Mouse (Mus musculus) CH12.LX (cell line): ENCODE data around the gene Olfr1342. TPM values are rescaled to one million over a fixed set of nuclear protein-coding genes. Genes with fewer than 3 reads are reported as not detected.
A peak's percentile ranks its signal among the peaks of the same experiment; 100 is the strongest.

Experiments used
- DNase-seq: peaks from one replicate; pipeline ENCODE4 v3.0.0-alpha.2; 2013; ENCODE audit errors: extremely low read depth
- H3K27ac ChIP-seq: 2 replicates; pipeline ENCODE4 v1.5.1; 2012; ENCODE audit warnings: low read depth, mild to moderate bottlenecking, control low read depth, moderate library complexity; ENCODE audit not compliant: insufficient read depth
- H3K27me3 ChIP-seq: replicated peaks from 2 replicates; pipeline ENCODE3; 2012; ENCODE audit warnings: inconsistent platforms
- H3K36me3 ChIP-seq, 2 experiments: replicated peaks in 1 of 2; 2 replicates each; pipeline versions ENCODE3 to v1.6.1; 2012; ENCODE audit warnings: inconsistent platforms in 1 of 2, low read length in 1 of 2, mild to moderate bottlenecking in 1 of 2, mixed read lengths in 1 of 2, moderate library complexity in 1 of 2; ENCODE audit not compliant: control insufficient read depth in 1 of 2, insufficient read depth in 1 of 2
- H3K4me1 ChIP-seq, 2 experiments: 2 replicates each; pipeline ENCODE4 v1.6.1; 2012; ENCODE audit warnings: inconsistent platforms in 1 of 2, moderate library complexity in 1 of 2; ENCODE audit not compliant: insufficient read depth in 2 of 2, control insufficient read depth in 1 of 2
- H3K4me2 ChIP-seq: 2 replicates; pipeline ENCODE4 v1.6.1; 2012; ENCODE audit warnings: low read depth, mild to moderate bottlenecking, control low read depth; ENCODE audit not compliant: poor library complexity, insufficient read depth, severe bottlenecking
- H3K4me3 ChIP-seq, 3 experiments: fragments of 150-350 bp in 1 of 3; sonication (generic) in 1 of 3; replicated peaks in 1 of 3; 2 replicates each; pipeline versions ENCODE3 to v1.5.1; 2011 to 2012; ENCODE audit warnings: low read depth in 2 of 3, low read length in 2 of 3, mild to moderate bottlenecking in 2 of 3, moderate library complexity in 2 of 3, control low read depth in 1 of 3, improper control_type of control experiment in 1 of 3, inconsistent platforms in 1 of 3, mixed read lengths in 1 of 3; ENCODE audit not compliant: poor library complexity in 1 of 3
- H3K79me2 ChIP-seq: replicated peaks from 2 replicates; pipeline ENCODE4 v1.6.1; 2012; ENCODE audit warnings: mild to moderate bottlenecking, moderate library complexity; ENCODE audit not compliant: control insufficient read depth, poor library complexity, insufficient read depth, severe bottlenecking; ENCODE audit errors: extremely low read depth
- H3K9ac ChIP-seq: 2 replicates; pipeline ENCODE4 v1.6.1; 2012; ENCODE audit warnings: low read depth, mild to moderate bottlenecking, control low read depth, moderate library complexity; ENCODE audit not compliant: insufficient read depth
- H3K9me3 ChIP-seq: replicated peaks from 2 replicates; pipeline ENCODE3; 2012; ENCODE audit warnings: low read length, inconsistent platforms, mixed read lengths
- CHD1 ChIP-seq: IDR thresholded peaks from 2 replicates; pipeline ENCODE4 v1.6.1; 2012; ENCODE audit warnings: low read depth, low read length, improper control_type of control experiment, inconsistent platforms
- CTCF ChIP-seq, 2 experiments: IDR thresholded peaks in 1 of 2; conservative IDR thresholded peaks in 1 of 2; 2 replicates each; pipeline ENCODE4 v1.5.1; 2011 to 2012; ENCODE audit warnings: low read depth in 2 of 2, low read length in 2 of 2, improper control_type of control experiment in 1 of 2, inconsistent platforms in 1 of 2, mild to moderate bottlenecking in 1 of 2, moderate library complexity in 1 of 2
- E2F4 ChIP-seq: IDR thresholded peaks from 2 replicates; pipeline ENCODE4 v1.6.1; 2011; ENCODE audit warnings: low read depth, low read length, improper control_type of control experiment; ENCODE audit not compliant: insufficient replicate concordance
- EP300 ChIP-seq: IDR thresholded peaks from 2 replicates; pipeline ENCODE4 v1.6.1; 2011; ENCODE audit warnings: low read length, improper control_type of control experiment
- ETS1 ChIP-seq: conservative IDR thresholded peaks from 2 replicates; pipeline ENCODE4 v1.6.1; 2012; ENCODE audit warnings: low read depth, mild to moderate bottlenecking, inconsistent platforms, low read length, improper control_type of control experiment, moderate library complexity
- GABPA ChIP-seq: IDR thresholded peaks from 2 replicates; pipeline ENCODE4 v1.6.1; 2012; ENCODE audit warnings: low read depth, low read length, improper control_type of control experiment, inconsistent platforms; ENCODE audit not compliant: insufficient replicate concordance
- MAX ChIP-seq: IDR thresholded peaks from 2 replicates; pipeline ENCODE4 v1.6.1; 2011; ENCODE audit warnings: low read length, improper control_type of control experiment
- MEF2A ChIP-seq: IDR thresholded peaks from 2 replicates; pipeline ENCODE4 v1.6.1; 2014; ENCODE audit warnings: low read depth, mild to moderate bottlenecking, inconsistent platforms, low read length, improper control_type of control experiment, borderline replicate concordance
- MXI1 ChIP-seq: IDR thresholded peaks from 2 replicates; pipeline ENCODE4 v1.6.1; 2011; ENCODE audit warnings: mild to moderate bottlenecking, low read depth, low read length, improper control_type of control experiment
- MYC ChIP-seq: IDR thresholded peaks from 2 replicates; pipeline ENCODE4 v1.6.1; 2011; ENCODE audit warnings: low read depth, mild to moderate bottlenecking, improper control_type of control experiment, low read length
- PAX5 ChIP-seq: IDR thresholded peaks from 2 replicates; pipeline ENCODE4 v1.6.1; 2012; ENCODE audit warnings: low read length, inconsistent platforms, mixed read lengths
- RCOR1 ChIP-seq: conservative IDR thresholded peaks from 2 replicates; pipeline ENCODE4 v1.6.1; 2012; ENCODE audit warnings: low read depth, mild to moderate bottlenecking, inconsistent platforms, low read length, improper control_type of control experiment
- SMC3 ChIP-seq: IDR thresholded peaks from 2 replicates; pipeline ENCODE4 v1.6.1; 2011; ENCODE audit warnings: low read depth, low read length, improper control_type of control experiment
- USF1 ChIP-seq: IDR thresholded peaks from 2 replicates; pipeline ENCODE4 v1.6.1; 2014; ENCODE audit warnings: low read depth, mild to moderate bottlenecking, inconsistent platforms, low read length, improper control_type of control experiment
- ZNF384 ChIP-seq: IDR thresholded peaks from 2 replicates; pipeline ENCODE4 v1.6.1; 2012; ENCODE audit warnings: low read depth, low read length, improper control_type of control experiment, inconsistent platforms
- dilution Hi-C: fragments of 300-500 bp; cut with MboI; formaldehyde crosslinking; loops from 2 replicates; pipeline ENCODE4 v1.14.3; 2020; ENCODE audit warnings: low sequenced_read_pairs; ENCODE audit not compliant: extremely low pct_unique_long_range_greater_than_20kb, extremely low pct_ligation_motif_present
- in situ Hi-C: fragments of 300-500 bp; cut with MboI; formaldehyde crosslinking; loops from 3 replicates; pipeline ENCODE4 v1.14.3; 2019; ENCODE audit warnings: low sequenced_read_pairs, low pct_ligation_motif_present, low pct_unique_long_range_greater_than_20kb, mixed read lengths
- polyA plus RNA-seq: library from polyadenylated mRNA; unstranded; fragments of >175 nt; gene quantifications from 2 replicates; pipeline ENCODE4 v1.2.1, GENCODE M21; 2012; ENCODE audit warnings: low read depth; ENCODE audit not compliant: insufficient read length
- total RNA-seq, 2 experiments: library from RNA; depleted of rRNA; stranded (reverse); fragments of 300-350 nt in 1 of 2; fragments of >200 nt in 1 of 2; gene quantifications; 2 replicates each; pipeline ENCODE4 v1.2.3; 2012 to 2014

Gene Olfr1342
- total RNA-seq (2012; rRNA removed): not detected in 2 replicates
- not detected in 2 replicates for total RNA-seq (2014; rRNA removed)
- not detected in 2 replicates for polyA plus RNA-seq

GRCm38 (mm10) chr4:118692412-118692973 lies at the start of gene Olfr1342:
Gene Olfr1342, minus strand, starts transcription at chr4:118692756.
- peaks cover 2% of the 10 kb centered on the region for H3K9me3 ChIP-seq
- H3K27ac ChIP-seq: no peak within 1 kb of the TSS
- no peaks in the 10 kb centered on the region for H3K36me3 ChIP-seq
- in situ Hi-C loops: no loop called here
- H3K79me2 ChIP-seq: no peaks in the 10 kb centered on the region
- peaks cover 85% of the 10 kb centered on the region for H3K27me3 ChIP-seq
- no peaks in the 10 kb centered on the region for H3K4me1 ChIP-seq
- no peak within 1 kb of the TSS for H3K9ac ChIP-seq
- no peak for TF ChIP-seq ETS1
- no peak for TF ChIP-seq USF1
- no peak for TF ChIP-seq RCOR1
- no peak for TF ChIP-seq MYC
- no peak for TF ChIP-seq PAX5
- no peak for TF ChIP-seq MEF2A
- TF ChIP-seq E2F4: no peak
- TF ChIP-seq CTCF (conservative IDR thresholded peaks at IDR 0.05 in 1 of 2, IDR thresholded peaks at IDR 0.05 in 1 of 2; ENCODE audit: low read depth in 2 of 2, low read length in 2 of 2): no peak
- TF ChIP-seq CHD1: no peak
- no peak for TF ChIP-seq MAX
- no peak for TF ChIP-seq GABPA
- DNase-seq: no peak
- H3K4me3 ChIP-seq: no peak within 1 kb of the TSS
- dilution Hi-C loops: no loop called here
- 0 out of 2 replicates have a peak within 1 kb of the TSS, but pooled peaks have one; percentile 2 for H3K4me2 ChIP-seq

GRCm38 (mm10) chr4:118741881-118742280 lies 49.3 kb upstream of the Olfr1342 start:
- H3K27ac ChIP-seq: no peak overlapping the region
- H3K4me1 ChIP-seq: no peaks in the 10 kb centered on the region
- no peaks in the 10 kb centered on the region for H3K9me3 ChIP-seq
- H3K79me2 ChIP-seq: no peaks in the 10 kb centered on the region
- in situ Hi-C loops: no loop called here
- dilution Hi-C loops: no loop called here
- H3K9ac ChIP-seq: no peak overlapping the region
- no peak for TF ChIP-seq EP300
- no peak for TF ChIP-seq MXI1
- no peak for TF ChIP-seq SMC3
- no peak for TF ChIP-seq ZNF384
- H3K4me2 ChIP-seq: no peak overlapping the region
- H3K4me3 ChIP-seq: no peak overlapping the region
- no peaks in the 10 kb centered on the region for H3K36me3 ChIP-seq
- DNase-seq: no peak
- H3K27me3 ChIP-seq: peaks cover 47% of the 10 kb centered on the region
